Mouse (Mus musculus) embryo, embryonic 10.5 days (tissue): ENCODE measurements around the gene Nol3.
A peak's percentile ranks its signal among the peaks of the same experiment; 100 is the strongest.

Experiments used
- DNase-seq: peaks from one replicate; pipeline ENCODE4 v3.0.0-alpha.2; 2015; ENCODE audit warnings: low spot score

Nol3 gene

GRCm38 (mm10) chr8:105263244-105263912, 12.6 kb upstream of the Nol3 start:
- no peak for DNase-seq

- DNase-seq = peak; percentile 78
Observed at GRCm38 (mm10) chr8:105264024-105264982, 11.6 kb upstream of the Nol3 start, which contains the start of the genes Tradd and Fbxl8. Tradd (minus strand) TSS chr8:105264609. Fbxl8 (plus strand) TSS chr8:105264648.

- DNase-seq = peak; percentile 29
Observed at GRCm38 (mm10) chr8:105265128-105265527, 10.8 kb upstream of the Nol3 start.

GRCm38 (mm10) chr8:105266775-105267174, 9.2 kb upstream of the Nol3 start:
- DNase-seq = no peak

- DNase-seq = peak; percentile 82
Observed at GRCm38 (mm10) chr8:105268342-105269074, 7.4 kb upstream of the Nol3 start.

- DNase-seq = peak; percentile 29
Observed at GRCm38 (mm10) chr8:105269075-105269458, 6.9 kb upstream of the Nol3 start.

GRCm38 (mm10) chr8:105269461-105269947, 6.4 kb upstream of the Nol3 start, which contains the start of gene Hsf4:
Hsf4 (plus strand) TSS chr8:105269801.
- DNase-seq = peak; percentile 45

- peak; percentile 29 for DNase-seq
Observed at GRCm38 (mm10) chr8:105270101-105270915, 5.6 kb upstream of the Nol3 start.

GRCm38 (mm10) chr8:105270916-105271186, 5.1 kb upstream of the Nol3 start:
- no peak for DNase-seq

- no peak for DNase-seq
Observed at GRCm38 (mm10) chr8:105275387-105275786, 553 bp upstream of the Nol3 start.

GRCm38 (mm10) chr8:105276292-105277120, 566 bp downstream of the Nol3 start:
- peak; percentile 67 for DNase-seq

GRCm38 (mm10) chr8:105278911-105279334, 3.0 kb downstream of the Nol3 start:
- no peak for DNase-seq

- no peak for DNase-seq
Observed at GRCm38 (mm10) chr8:105280567-105280966, 4.6 kb downstream of the Nol3 start.

GRCm38 (mm10) chr8:105281821-105282220, 5.9 kb downstream of the Nol3 start:
- DNase-seq = no peak

- DNase-seq = no peak
Observed at GRCm38 (mm10) chr8:105282239-105282638, 6.3 kb downstream of the Nol3 start.

GRCm38 (mm10) chr8:105283074-105283473, 7.1 kb downstream of the Nol3 start:
- peak; percentile 71 for DNase-seq

GRCm38 (mm10) chr8:105285514-105285913, 9.6 kb downstream of the Nol3 start:
- DNase-seq = no peak

GRCm38 (mm10) chr8:105286907-105287306, 11.0 kb downstream of the Nol3 start:
- no peak for DNase-seq

- DNase-seq = no peak
Observed at GRCm38 (mm10) chr8:105288231-105288630, 12.3 kb downstream of the Nol3 start.

- DNase-seq = peak; percentile 97
Observed at GRCm38 (mm10) chr8:105288958-105289732, 13.2 kb downstream of the Nol3 start.
